Mouse (Mus musculus) hindlimb bud, embryonic 11.5 days (tissue): ENCODE data around the gene Gm14214.

ENCODE experiments used
- DNase-seq: peaks from one replicate; pipeline ENCODE4 v3.0.0-alpha.2; 2012; ENCODE audit warnings: low read depth, low spot score; ENCODE audit errors: extremely low spot score

The Gm14214 gene

GRCm38 (mm10) chr2:154769930-154770329, at the start of gene Gm14214:
Gene Gm14214 (minus strand): TSS chr2:154770030.
- DNase-seq, result no peak

DNA sequence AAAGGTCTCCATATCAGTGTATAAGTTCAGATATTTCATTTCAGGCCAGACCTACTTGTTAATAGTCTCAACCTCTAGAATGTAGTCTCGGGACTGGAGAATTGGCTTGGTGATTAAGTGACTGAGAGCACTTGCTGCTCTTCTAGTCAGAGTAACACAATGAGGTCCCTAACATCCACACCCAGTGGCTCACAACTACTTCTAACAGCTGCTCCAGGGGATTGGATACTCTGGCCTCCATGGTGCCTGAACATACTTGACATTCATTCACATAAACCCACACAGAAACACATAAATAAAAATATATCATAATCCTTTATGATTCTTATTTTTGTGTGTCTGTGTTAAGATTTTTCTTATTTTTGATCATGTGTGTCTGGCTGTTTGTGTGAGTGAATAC, 48.8 kb upstream of the Gm14214 start:
- no peak for DNase-seq

- DNase-seq, result no peak
Measured at GRCm38 (mm10) chr2:154817788-154818187, 48.0 kb upstream of the Gm14214 start.

DNA sequence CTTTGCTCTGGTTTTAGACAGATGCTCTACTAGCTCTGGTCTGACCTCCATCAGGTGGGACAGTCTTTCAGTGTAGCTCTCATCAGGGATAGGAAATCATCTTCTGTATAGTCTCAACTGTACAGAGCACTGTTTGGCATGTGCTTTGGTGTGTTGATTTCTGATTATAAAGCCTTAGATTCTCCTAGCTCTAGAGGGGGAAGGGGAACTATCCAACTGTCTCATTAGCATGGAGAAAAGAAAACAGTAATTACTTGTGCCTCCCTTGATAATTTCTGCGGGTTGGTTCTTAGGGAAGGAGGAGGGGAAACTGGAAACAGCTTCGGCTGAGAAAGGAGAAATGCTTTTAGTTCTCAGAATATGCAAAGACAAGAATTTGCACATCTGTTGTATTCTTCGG, 47.3 kb upstream of the Gm14214 start:
- no peak for DNase-seq

GRCm38 (mm10) chr2:154813426-154813825, 43.6 kb upstream of the Gm14214 start:
- DNase-seq, result no peak

DNA sequence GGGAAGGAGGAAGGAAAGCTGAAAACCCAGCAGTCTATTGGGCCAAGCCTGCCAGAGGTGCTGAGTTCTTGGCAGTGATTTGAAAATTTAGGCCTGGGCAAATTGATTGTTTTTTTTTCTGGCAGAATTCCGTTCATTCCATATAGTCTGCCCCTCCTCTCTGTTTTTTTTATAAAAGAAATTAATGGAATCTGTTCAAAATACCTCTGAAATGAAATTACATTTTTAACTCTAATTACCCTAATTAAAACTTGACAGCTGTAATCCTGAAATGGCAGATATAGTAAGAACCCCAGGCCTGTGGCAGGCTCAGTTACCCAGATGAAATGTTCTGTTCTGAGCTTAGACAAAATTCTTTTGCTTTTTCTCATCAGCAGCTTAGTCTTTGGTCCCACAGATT, 41.0 kb upstream of the Gm14214 start:
- no peak for DNase-seq

- DNase-seq, result no peak
Measured at GRCm38 (mm10) chr2:154809107-154809762, 39.4 kb upstream of the Gm14214 start.

DNA sequence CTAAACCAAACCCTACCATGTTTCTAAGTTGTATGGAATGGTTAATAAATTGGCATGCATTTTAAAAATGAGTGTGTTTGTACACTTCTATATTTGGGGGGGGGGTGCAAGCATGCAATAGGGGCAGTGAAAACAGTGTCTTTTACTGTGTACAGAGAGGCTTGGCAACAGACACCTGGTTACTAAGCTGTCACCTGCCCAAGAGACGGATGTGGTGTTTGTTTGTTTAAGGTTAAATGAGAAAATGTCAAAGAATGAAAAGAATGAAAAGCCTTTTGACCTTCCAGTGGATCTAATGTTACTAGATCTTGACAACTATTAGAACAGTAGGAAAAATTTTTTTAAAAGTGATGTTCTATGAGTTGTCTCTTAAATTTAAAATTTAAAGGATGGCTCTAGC, 37.9 kb upstream of the Gm14214 start:
- no peak for DNase-seq

GRCm38 (mm10) chr2:154803845-154804244, 34.0 kb upstream of the Gm14214 start:
- no peak for DNase-seq

DNA sequence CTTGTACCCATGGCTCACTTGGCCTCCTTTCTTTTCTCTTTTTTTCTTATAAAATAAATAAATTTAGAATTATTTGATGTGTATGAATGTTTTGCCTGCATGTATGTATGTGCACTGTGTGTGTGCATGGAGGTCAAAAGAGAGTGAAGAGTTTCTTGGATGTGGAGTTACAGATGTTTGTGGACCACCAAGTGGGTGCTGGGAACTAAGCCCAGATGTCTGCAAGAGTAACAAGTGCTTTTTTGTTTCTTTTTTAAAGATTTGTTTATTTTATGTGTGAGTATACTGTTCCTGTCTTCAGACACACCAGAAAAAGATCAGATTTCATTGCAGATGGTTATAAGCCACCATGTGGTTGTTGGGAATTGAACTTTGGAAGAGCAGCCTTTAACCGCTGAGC, 33.5 kb upstream of the Gm14214 start:
- DNase-seq, result no peak

GRCm38 (mm10) chr2:154791661-154792642, 22.1 kb upstream of the Gm14214 start:
- no peak for DNase-seq

GRCm38 (mm10) chr2:154790656-154791483, 21.0 kb upstream of the Gm14214 start, which contains the start of the genes Raly and a:
Gene Raly (plus strand): TSS chr2:154791096.
Gene a (plus strand): TSS chr2:154791402.
- DNase-seq, result peak; percentile 80

DNA sequence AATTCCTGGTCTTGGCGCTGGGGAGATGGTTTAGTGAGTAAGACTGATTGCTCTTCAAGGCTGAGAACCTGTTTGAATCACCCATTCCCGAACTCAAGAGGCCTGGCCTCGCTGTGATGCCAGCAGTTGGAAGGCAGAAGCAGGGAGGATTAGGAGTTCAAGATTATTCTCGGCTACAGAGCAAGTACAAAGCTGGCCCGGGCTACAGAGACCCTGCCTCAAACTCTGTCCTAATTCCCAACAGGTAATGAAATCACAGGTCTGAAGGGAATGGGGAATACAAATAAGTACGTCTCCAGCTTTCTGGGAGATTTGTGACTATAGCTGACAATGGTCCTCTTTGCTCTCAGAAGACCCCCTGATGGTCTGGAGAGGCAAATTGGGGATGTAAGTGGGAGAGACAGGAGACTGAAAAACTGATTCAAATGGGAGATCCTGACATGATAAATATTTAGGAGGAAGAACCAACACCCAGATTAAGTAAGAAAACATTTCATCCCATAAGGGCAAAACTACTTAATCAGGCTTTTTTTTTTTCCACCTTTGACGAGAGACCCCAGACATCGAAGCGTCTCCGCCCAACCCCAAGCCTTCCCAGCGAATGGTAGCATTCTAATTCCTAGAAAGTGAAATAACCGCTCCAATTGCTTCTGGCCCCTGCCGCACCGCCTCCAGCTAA, 20.3 kb upstream of the Gm14214 start:
- no peak for DNase-seq

GRCm38 (mm10) chr2:154789381-154789780, 19.6 kb upstream of the Gm14214 start:
- DNase-seq, result no peak

GRCm38 (mm10) chr2:154786776-154787175, 16.9 kb upstream of the Gm14214 start:
- no peak for DNase-seq

GRCm38 (mm10) chr2:154786187-154786586, 16.4 kb upstream of the Gm14214 start:
- DNase-seq, result no peak

- DNase-seq, result no peak
Measured at GRCm38 (mm10) chr2:154785284-154785683, 15.5 kb upstream of the Gm14214 start.

- DNase-seq, result no peak
Measured at GRCm38 (mm10) chr2:154782856-154783650, 13.2 kb upstream of the Gm14214 start.

DNA sequence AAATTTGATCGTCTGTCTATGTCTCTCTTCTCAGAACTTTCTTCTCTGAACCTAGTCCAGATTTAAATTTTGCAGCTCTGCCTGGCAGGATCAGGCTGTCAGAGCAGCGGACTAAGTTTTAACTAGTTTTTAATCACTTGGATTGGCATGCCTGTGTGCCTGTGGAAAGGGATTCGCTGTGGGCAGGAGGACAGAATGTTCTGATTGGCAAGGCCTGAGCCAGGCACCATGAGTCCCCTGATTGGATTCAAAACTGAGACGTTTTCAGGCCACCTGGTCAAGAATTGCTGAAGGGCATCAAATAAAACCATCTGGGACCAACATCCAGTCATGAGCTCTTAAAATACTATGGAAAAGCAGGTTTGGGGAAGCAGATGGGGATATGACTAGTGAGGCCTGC, 12.5 kb upstream of the Gm14214 start:
- no peak for DNase-seq

DNA sequence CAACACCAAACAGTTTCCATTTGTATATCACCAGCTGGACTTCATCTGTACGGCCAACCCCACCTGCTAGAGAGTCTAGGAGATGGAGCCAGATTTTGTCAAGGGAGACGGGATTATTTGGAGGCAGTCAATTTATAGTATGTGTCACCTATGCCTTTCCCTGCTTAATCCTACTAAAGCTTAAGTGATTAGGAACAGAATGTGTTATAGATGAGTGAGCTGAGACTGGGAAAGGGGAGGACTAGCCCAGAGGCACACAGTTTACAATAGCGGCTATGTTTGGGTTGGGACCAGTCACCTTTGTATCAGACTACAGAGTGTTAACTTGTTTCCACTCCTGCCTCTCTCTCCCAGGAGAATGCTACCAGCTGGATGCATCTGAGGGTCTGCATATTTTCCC, 9.8 kb upstream of the Gm14214 start:
- DNase-seq, result no peak
